ENCODE assay signal across 19 mouse cellular contexts in genomic region chr2:69098701-69099100, GRCm38 (mm10). TPM values are rescaled to one million over a fixed set of nuclear protein-coding genes. Genes with fewer than 3 reads are reported as not detected.
"Had no signal": no experiment of that assay in that cellular context is flagged by ENCODE, and none has a peak within 500 bp of the region (broad histone marks: within the 10 kb centered on the region; RNA-seq: fewer than 3 reads in every experiment).

No protein-coding gene starts in this region.

- H3K27me3 ChIP-seq: midbrain, embryonic 12.5 days; neural tube, embryonic 13.5 days; neural tube, embryonic 15.5 days had no signal

- H3K9me3 ChIP-seq: midbrain, embryonic 10.5 days; midbrain, embryonic 12.5 days; neural tube, embryonic 13.5 days; neural tube, embryonic 15.5 days had no signal

- H3K4me2 ChIP-seq: lung, embryonic 14.5 days; midbrain, embryonic 12.5 days; neural tube, embryonic 13.5 days; neural tube, embryonic 15.5 days had no signal

- H3K9ac ChIP-seq: lung, embryonic 14.5 days; midbrain, embryonic 12.5 days; neural tube, embryonic 13.5 days; neural tube, embryonic 15.5 days had no signal

- H3K27ac ChIP-seq: midbrain, embryonic 10.5 days; midbrain, embryonic 12.5 days; neural tube, embryonic 13.5 days; neural tube, embryonic 15.5 days had no signal

- DNase-seq: lung, adult 18-20 months; lung, embryonic 14.5 days; lung, postnatal 10 days; lung, postnatal 4 days; midbrain, embryonic 14.5 days; retina, postnatal 1 day; right cerebral cortex, adult 18-20 months; right cerebral cortex, postnatal 25 days; right cerebral cortex, postnatal 4 days; spleen, adult 18-20 months; thymus, adult 18-20 months; thymus, postnatal 14 days; thymus, postnatal 36 days had no signal

- H3K36me3 ChIP-seq: midbrain, embryonic 10.5 days; midbrain, embryonic 12.5 days; neural tube, embryonic 13.5 days; neural tube, embryonic 15.5 days had no signal

- H3K4me3 ChIP-seq: midbrain, embryonic 10.5 days; midbrain, embryonic 12.5 days; myocyte; neural tube, embryonic 13.5 days; neural tube, embryonic 15.5 days had no signal

- H3K4me1 ChIP-seq: midbrain, embryonic 12.5 days; neural tube, embryonic 15.5 days had no signal

RNA-seq across cellular contexts. Expression of gene Nostrin, which starts 36.9 kb away (rescaled TPM):
- total RNA-seq: megakaryocyte-erythroid progenitor cell, adult 5-6 weeks had no signal
